Mouse (Mus musculus): Measurements from ENCODE around the gene Espn.

The Espn gene

DNA sequence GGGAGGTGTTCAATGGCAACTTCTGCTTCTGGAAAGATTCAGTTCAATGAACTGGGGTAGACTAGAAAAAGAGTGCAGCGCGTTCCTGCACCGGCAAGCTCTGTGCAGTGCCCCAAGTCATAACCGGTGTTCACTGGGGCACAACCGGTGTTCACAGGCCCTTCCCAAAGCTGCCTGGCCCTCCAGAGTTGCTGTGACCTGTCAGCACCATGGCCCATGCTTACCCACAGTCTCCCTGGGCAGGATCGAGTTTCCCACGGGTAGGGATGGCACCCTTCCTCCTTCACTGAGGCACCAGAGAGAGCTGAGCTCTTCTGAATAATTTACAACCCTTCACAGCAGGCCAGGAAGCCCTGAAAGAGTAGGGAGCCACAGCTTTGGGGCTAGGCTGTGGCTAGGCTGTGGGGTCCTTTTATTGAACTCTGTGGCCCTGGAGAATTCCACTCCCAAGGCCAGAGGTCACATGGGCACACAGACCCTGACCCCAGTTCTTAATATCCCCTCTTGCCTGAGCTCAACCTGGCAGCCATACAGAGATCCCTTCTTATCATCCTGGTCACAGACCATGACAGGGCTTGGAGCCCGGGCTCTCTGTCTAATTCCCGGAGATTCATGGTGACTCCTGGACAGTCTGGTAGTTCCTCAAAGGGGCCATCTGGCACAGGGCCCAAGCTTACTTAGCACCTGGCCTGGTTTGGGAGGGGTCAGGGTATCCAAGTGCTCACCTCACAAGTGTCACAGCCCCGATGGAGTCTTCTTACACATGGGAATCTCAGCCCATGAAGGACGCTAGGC is 5.9 kb downstream of the Espn start:
- DNase-seq: no peak

DNA sequence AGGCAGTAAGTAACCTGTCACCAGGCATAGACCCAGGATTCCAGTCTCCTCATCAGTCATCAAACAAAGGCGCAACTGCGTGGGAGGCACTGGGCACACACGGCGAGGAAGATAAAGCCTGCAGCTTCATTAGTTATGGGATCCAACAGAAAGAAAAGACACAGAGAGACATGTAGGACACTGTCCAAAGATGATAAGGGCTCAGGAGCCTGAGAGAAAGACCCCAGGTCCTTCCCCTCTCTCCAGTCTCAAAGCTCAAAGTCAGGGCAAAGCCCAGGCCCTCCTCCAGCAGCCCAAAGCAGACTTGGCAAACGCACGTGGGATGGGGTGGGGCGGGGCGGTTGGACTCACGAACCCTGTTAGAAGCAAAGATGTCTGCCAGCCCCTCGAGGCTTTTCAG is 6.7 kb downstream of the Espn start:
- no peak for DNase-seq

DNA sequence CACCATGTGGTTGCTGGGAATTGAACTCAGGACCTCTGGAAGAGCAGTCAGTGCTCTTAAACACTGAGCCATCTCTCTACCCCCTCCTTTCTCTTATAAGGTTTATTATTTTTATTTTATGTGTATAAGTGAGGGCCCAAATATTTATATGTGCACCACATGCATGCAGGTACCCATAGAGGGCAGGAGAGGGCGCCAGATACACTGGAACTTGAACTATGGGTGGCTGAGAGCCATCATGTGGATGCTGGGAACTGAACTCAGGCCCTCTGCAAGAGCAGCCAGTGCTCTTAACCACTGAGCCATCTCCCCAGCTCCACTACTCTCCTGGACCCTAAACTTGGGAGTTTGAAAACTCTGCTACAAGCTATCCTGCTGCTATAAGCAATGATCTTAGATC is 8.5 kb downstream of the Espn start:
- DNase-seq: no peak

DNA sequence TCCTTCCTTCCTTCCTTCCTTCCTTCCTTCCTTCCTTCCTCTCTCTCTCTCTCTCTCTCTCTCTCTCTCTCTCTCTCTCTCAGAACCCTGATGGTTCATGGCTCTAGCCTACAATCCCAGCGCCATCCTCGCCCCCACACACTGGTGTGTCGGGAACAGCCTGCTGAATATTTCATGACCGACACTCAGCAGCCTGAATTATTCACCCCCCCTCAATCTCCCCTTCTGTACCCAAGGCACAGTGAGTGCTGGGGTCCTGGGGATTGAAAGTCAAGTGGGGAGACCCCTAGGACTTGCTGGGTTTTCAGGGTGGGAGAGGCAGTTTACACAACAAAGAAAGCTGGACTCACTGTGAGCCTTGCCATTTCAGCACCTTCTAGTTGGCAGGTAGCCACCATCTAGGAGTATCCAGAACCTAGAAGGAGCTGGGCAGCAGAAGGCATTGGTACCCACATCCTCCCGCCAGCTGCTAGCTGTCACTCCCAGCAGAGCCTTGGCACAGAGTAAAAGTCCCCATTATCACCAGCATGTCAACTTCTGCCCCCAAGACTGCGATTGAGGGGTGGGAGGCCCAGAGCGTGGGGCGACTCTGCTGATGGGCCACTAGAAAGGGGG is 10.5 kb downstream of the Espn start:
- no peak for DNase-seq

DNA sequence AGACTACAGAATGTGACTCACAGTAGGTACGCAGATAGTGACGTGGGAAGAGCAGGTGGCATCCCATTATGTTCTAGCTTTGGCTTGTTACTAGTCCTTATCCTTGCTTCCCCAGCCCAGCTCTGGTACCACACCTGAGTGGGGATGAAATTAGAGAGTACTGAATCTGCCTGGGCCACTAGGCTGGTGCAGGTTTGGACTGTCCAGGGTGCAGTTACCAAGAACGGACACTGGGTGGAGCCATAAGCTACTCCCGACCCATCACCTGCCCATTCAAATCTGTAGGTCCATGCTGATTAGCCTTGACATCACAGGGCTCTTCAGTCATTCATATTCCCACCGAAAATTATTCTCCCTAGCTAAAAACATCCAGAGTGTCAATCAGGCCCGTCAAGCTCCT is 11.7 kb downstream of the Espn start:
- peak in 1 of 2 experiments; percentile 57 for DNase-seq

DNA sequence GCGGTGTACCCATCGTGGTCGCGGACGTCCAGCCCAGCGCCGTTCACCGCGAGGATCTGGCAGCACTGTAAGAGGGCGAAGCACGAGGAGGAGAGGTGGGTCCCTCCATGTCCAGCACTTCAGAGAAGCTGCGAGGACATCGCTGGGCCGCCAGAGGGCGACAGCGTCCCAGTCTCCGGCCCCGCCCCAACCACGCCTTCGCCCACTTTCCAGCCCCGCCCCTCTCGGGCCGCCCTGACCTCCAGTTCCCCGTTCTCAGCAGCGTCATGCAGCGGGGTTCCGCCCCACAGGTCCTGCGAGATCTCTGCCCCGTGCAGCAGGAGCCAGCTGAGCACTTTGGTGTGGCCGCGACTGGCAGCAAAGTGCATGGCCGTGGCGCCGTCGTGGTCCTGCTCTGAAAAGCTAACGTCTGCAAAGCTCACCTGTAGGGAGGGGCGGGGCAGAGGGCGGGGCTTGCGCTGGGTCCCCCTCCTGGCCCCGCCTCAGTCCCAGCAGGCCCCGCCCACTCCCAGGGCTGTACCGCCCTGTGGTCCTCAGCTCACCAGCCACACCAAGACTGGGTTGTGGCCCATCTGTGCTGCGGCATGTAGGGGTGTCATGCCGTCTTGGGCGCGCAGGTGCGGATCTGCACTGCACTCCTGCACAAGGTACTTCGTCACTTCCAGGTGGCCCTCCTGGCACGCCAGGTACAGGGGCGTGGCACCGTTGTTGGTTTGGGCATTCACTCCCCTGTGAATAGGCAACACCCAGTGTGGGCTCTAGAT is 13.5 kb downstream of the Espn start:
- peak; percentile 86 to 90 for DNase-seq

DNA sequence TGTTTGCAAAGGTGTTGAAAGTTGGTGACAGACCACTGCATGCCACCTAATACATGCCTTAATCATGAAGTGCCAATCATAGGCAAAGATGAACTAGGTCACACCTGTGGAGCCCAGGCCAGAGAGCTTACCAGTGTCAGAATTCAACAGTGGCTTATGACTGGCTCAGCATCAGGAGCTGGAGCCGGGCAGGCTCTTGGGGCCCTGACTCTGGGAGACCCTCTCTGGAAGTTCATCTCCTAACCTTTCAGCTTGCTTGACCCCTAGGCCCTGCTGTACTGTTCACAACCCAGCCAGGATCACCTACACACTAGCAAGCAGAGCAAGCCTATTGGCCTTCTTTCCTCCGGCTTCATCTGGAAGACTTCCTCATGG is 15.3 kb downstream of the Espn start:
- no peak for DNase-seq

DNA sequence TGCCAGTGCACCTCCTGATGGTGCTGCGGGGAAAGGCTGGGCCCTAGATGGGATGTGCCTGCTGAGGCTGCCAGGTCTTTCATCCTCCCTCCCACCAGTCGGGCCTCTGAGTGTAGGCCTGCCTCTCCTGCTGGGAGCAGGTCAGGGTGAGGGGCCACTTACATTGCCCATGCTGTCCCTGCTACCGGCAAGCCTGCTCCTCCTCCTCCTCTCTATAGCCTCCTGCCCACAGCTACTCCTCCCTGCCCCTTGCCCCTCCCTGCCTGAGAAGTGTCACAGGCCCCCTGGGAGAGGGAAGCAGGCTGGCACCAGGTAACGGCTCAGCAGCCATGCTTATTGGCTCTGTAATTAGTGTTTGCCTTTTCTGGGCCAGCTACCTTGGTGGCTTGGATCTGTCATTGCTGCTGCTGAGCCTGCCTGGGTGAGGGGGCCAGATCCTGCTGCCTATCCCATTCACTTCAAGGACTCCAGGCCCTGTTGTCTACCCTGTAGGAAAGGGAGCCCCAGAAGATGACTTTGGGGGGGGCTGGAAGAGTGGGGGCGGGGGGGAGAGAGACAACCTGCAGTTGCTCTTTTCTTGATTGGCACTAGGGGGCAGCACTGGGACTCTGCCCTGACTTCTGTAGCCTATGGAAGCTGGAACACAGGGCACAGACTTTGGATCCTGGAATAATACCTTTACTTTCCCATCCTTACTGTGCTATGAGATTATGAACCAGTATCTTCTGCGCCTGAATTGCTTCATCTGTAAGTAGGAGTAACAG is 15.9 kb downstream of the Espn start:
- DNase-seq: no peak

DNA sequence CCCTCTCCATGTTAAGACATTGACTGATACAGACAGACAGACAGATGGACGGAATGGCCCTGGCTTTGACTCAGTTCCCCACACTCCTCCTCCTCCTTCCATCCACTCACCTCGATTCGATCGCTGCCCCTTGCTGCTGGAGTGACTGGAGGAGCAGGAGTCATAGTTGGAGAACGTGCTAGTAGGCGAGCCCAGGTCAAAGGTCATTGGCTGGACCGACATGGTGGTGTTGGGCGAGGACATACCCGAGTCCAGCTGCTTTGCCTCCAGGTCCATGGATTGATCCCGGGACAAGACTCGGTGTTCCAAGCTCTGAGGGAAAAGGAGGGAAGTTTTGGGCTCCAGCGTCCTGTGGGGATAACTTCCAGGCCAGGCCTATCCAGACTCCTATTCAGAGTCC is 16.8 kb downstream of the Espn start:
- DNase-seq: no peak

DNA sequence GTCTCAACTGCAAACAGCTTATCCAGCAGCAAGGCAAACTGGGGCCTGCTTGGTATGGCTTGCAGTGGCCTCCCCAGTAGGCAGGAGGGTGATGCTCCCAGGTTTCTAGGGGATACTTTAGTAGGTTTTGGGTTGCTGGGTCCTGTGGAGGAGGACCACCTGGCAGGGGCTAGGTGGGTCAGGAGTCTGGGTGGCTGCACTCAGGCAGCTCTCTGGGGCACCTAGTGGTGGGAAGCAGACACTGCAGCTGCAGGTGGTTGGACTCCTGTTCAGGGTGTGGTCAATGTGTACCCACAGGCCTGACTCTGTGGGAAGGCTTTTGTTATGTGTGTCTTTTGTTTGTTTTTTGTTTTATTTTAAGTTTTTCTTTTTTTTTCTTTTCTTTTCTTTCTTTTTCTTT is 17.7 kb downstream of the Espn start:
- peak; percentile 50 to 53 for DNase-seq

DNA sequence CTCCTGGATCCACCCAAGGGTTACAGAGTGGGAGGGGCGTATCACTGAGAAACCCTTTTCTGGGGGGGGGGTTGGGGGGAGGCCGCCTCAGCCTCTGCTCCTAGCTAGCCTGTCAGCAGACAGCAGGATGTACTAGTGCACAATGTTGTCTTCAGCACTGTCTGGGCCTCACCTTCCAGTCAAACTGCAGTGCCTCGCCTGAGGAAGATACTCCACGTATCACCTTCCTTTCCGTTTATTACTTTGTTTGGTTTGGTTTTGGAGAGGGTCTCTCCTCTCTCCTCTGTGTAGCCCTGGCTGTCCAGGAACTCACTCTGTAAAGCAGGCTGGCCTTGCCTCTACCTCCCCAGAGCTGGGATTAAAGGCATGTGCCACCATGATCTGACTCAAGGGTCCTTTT is 19.0 kb downstream of the Espn start:
- DNase-seq: no peak

DNA sequence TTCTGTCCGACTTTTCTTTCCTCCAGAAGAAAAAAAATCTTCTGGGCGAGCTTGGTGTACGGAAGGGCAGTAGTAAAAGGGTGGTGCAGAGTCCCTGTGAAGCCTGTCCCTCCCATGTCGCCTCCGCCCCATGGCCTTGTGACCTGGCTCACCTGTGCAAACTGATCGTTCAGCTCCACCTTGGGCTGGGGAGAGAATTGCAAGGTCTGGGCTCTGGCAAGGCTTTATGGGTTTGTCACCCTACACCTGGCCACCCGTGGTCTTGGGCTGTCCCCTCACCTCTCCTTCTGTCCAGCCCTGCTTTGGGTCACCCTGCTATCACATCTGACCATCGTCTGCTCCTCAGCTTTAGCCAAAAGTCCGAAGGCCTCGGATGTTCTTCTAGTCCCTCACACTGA is 19.4 kb downstream of the Espn start:
- no peak for DNase-seq

DNA sequence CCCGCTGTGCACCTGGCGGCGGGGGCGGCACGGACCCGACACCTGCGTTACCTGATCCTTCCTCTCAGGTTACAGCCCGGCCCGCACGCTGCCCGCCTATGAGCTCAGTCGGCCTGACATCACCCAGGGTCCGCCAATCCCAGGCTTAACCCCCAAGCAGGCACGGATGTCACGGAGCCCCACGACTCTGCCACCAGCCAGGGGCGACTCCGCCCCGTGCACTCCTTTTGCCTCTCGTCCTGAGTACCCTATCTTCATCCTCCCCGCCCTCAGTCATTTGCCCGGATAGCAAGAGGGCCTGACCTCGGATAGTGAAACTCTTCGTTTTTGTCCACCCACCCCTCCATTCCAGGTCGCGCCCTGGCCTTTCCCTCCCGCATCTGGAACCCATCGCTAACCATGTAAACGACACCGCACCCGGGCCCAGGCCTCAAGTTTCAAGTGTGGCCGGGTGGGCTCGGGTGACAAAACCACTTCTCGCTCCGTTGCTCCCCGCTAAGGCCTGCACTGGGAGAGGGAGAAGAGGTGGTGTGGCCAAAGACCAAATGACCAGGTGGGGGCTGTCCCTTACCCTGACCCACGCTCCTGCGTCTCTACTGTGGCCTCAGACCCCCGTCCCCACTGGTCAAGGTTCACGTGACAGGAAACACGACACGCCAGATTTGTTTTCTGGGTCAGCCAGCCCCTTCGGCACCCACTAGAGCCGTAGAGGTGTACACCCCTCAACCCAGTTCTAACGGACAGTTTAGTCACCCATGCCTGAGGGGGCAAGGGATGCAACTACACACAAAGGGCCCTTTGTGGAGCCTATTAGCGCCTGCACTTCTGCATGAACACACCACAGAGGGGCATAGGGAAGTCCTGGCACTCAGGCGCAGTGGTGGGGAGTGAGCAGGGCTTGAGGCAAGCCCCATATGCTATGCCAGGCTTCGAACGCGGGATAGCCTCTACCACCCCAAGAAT is 20.1 kb downstream of the Espn start:
- DNase-seq: no peak

DNA sequence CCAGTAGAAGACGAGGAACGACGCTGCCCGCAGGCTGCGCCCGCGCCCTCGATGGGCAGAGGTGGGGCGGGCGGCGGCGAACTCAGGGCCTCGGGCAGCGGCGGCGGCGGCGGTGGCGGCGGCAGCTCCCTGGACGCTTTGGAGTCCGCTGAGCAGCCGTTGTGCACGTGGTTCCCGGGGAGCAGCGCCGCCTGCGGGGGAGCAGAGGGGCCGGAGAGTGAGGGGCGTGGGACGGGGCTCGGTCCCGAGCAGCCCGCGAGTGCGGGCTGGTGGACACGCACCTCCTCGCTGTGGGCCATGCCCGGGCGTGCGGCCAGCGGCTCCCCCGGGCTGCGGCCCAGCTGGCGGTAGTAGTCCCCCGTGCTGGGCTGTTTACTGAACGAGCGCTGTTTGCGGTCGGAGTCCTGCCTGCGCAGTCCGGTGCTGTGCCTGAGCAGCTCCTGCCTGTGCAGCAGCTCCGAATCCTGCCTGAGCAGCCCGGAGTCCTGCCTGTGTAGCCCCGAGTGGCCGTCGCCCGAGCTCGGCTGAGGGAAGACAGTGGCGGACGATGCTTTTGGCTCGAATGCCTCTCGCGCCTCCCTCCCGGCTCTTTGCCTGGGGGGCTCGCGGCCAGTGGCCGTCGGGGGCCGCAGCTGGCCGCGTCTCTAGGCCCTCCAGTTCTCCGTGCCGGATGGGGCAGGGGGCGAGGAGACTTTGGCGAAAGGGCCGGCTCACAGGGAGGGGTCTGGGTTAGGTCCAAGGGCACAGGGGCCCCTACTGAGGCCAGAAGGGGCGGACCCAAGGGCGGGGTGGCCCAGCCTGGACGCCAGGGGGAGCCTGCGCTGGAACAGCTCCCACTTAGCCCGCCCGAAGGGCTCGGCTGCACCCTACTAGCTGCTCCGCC is 21.2 kb downstream of the Espn start:
- DNase-seq: peak; percentile 42 to 67

DNA sequence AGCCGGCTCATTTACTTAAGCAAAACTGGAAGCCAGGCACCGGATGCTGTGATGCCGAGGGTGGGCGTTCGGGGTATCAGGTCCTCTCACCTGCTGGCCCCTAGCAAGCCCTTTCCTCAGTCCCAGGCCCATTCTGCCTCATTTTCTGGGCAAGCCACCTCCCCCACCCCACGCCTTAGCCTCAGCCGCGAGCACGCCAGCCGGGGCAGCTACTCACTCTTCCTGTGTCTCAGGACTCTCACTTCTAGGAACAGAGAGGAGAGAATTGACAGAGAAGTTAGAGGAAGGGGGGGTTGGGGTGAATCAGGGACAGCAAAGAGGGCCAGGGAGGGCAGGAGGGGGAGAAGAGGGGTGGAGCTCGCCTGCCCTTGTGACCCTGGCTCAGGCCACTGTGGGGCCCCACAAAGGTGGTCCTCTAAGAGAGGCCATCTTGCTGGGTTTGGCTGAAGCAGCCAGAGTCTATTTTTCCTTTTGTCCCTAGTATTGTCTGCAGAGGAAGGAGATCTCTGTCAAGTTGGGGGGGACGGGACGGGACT is 22.7 kb downstream of the Espn start:
- no peak for DNase-seq

DNA sequence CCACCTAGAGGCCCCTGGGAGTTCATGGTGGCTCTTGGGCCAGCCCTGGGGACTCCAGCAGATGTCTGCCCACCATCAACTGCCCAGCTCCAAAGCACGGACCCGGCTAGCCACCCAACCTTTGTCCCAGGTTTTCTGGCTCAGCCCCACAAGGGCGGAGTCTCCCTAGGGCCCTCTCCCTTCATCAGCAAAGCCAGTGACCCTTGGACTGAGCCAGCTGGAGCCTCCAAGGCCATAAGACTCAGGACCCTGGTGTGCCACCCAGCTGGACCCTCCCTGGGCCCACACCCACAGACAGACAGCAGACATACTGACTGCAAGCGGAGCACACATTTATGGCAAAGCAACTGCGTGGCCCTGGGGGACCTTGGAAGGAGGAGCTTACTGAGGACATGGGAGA is 23.4 kb downstream of the Espn start:
- DNase-seq: no peak

DNA sequence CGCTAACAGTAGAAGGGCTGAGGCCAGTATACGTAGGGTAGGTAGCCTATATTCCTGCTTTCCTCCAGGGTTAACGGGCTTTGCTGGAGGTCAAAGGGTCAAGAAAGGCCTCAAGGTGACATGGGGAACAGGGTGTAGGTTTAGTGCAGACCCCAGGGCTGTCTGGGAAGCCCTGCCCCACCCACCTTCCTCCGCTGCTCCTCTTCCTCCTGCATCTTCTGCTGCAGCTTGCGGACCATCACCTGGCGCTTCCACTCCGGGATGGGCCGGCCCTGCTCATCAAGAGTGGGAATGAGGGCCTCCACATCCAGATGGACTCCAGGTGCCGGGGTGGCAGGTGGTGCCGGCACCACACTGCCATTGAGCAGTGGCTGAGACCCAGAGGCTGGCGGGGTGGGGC is 24.3 kb downstream of the Espn start:
- no peak for DNase-seq

DNA sequence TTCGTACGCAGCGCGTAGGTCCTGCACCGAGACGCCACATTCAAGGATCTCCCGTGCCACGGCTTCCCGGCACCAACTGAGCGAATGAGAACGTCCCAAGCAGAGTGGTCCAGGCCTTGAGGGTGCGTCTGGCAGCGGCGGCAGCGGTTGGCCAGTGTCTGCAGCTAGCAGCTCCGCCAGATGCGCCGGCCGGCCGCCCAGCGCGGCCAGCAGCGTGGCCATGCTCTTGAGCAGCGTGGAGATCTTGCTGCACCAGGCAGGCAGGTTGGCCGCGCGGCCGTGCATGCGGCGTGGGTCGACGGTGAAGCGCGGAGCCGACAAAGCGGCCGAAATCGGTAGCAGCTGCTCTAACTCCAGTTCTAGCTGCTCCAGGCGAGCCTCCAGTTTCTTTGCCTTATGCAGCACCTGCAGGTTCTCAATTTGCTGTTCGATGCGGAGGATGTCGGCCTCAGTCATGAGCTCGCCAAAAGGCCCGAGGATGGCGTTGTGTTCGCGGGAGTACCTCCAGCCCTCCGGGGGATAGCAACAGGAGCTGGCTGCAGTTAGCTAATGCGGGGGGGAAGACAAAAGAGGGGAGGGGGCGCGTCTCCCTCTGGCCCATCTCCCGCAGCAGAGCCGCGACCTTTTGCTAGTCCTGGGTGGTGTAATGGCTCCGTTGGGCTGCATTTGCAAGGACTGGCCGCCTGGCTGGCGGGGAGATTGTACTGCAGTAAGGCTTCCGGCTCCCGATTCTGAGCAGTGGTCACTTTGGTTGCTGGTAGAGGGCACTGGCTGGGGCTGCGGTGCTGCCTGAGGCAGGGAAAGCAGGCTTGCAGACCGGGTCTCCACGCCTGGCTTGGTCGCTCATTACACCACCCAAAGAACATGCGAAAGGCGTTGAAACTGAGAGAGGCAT is 25.9 kb downstream of the Espn start:
- DNase-seq: no peak

DNA sequence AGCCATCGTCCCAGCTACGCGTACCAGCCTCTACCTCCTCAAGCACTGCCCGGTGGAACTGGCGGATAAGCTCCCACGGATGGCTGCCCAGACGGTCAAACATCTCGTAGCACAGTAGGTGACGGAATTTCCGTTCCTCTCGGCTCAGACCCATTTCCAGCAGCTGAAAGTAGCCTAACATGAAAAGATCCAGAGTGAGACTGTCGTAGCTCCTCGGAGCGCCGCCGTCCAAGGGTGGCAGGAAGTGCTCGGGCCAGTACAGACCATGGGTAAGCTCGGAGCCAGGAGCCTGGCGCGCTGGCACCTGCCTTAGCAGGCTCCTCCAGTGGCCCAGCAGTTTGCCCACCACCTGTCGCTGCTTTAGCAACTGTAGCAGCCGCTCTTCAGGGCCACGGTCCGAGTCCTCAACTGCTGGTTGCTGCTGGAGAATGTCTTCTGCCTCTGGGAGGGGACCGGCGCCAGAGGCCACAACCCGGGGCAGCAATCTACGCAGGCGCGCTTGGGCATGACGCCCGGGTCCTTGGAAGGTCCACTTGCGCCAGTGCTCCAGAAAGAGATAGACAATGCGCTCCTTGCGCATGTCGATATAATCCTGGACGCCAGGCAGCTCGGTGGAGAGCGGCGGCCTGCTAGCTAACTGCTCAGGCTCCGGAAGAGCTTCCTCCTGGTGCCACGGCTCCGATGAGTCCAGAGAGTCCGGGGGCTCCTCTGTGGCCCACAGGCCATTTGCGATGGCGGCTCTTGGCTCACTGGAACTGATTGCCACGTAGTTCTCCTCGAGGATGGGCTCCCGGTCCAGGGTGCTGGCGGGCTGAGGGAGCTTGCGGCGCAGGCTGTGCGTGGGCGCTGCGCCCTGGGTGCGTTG is 26.8 kb downstream of the Espn start:
- DNase-seq: peak in 1 of 2 experiments; percentile 30

Measured in spleen, adult 18-20 months (tissue).